Mouse (Mus musculus): ENCODE results near the gene Maz. TPM values are rescaled to one million over a fixed set of nuclear protein-coding genes. Genes with fewer than 3 reads are reported as not detected.

Maz gene
- polyA plus RNA-seq, 1 experiment from 2014 or later, result 79.8 TPM

DNA sequence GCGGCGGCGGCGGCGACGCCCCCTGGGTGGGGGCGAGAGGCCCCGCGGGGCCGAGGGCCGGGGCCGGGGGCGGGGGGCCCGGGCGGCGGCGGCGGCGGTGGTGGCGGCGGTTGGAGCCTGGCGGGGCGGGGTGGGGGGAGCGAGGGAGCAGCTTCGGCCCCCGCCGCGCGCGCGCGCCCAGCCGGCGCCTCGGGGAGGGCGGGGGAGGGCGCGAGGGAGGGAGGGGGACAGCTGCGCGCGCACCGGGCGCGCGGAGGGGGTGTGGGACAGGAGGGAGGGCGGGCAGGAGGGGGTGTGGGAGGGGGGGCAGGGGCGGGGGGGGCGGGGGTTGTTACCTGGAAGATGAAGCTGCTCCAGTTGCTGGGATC lies 237 bp downstream of the Maz start:
- H3K4me1 ChIP-seq, result peaks cover 44% of the 10 kb centered on the region
- H3K9ac ChIP-seq, result peak overlapping the region; percentile 96
- peak; percentile 22 for ATAC-seq (ENCODE audit: insufficient number of reproducible peaks, low FRiP score, low TSS enrichment, low read depth)
- peaks cover 49% of the 10 kb centered on the region for H3K36me3 ChIP-seq
- peak overlapping the region; percentile 70 for H3K4me2 ChIP-seq (replicated peaks)
- peak overlapping the region; percentile 98 for H3K27ac ChIP-seq (replicated peaks)
- WGBS, result no CpG with 5 or more reads among the region's 48 CpGs
- H3K27me3 ChIP-seq, result no peaks in the 10 kb centered on the region
- peak overlapping the region; percentile 85 for H3K4me3 ChIP-seq (replicated peaks)
- no peaks in the 10 kb centered on the region for H3K9me3 ChIP-seq (replicated peaks)

DNA sequence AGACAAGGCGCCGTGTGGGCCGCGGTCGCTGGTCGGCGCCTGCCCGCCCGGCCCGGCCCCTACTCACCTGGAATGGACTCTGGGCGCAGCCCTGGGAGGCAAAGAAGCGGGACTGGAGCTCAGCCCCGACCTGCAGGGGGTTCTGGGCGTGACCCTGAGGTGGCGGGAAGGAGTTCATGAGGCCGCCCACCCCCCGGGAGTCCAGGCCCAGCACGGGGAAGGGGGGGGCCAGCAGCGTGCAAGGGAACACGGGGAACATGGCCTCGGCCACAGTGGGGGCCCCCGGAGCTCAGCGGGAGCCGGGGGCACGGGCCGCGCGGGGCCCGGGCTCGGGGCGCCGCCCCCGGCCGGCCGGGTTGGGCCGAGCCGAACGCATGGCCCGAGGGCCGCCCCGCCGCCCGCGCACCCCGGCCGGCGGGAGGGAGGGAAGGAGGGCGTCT lies 656 bp downstream of the Maz start:
- Histone ChIP-seq H3K4me3 (replicated peaks) (peak overlapping the region; percentile 85), H3K9ac (peak overlapping the region; percentile 96), H3K4me1 (peaks cover 48% of the 10 kb centered on the region), H3K27me3 (no peaks in the 10 kb centered on the region), H3K4me2 (replicated peaks) (peak overlapping the region; percentile 70), H3K27ac (replicated peaks) (peak overlapping the region; percentile 98), H3K9me3 (replicated peaks) (no peaks in the 10 kb centered on the region), H3K36me3 (peaks cover 45% of the 10 kb centered on the region)
- WGBS, result 0% methylated on average over 28 of the region's 48 CpGs
- ATAC-seq (ENCODE audit: insufficient number of reproducible peaks, low FRiP score, low TSS enrichment, low read depth), result peak; percentile 16

DNA sequence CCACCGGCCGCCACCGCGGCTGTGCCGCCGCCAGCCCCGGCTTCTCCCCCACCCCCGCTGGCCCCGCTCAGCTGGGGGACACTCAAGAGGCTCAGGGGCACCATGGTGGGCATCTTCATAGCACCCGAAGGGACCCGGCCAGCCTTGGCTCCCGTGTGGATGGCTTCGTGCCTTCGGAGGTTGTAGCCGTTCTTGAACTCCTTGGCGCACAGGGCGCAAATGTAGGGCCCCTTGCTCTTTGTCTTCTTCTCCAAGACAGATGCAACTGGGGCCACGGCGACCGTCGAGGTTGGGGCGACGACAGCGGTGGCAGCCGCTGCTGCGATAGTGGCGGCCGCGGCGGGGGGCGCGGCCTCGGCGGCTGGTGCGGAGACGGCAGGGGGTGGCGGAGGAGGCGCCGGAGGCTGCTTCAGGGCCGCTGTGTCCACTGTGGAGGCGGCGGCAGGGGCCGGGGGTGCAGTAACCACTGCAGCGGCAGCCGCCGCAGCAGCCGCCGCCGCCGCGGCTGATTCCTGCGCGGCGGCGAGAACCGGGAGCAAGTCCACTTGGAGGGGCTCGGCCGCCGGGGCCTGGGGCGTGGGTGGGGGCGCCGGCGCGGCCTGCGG lies 1.2 kb downstream of the Maz start:
- Histone ChIP-seq H3K27ac (replicated peaks) (peak overlapping the region; percentile 98), H3K4me2 (replicated peaks) (peak overlapping the region; percentile 70), H3K9ac (peak overlapping the region; percentile 96), H3K36me3 (peaks cover 40% of the 10 kb centered on the region), H3K27me3 (no peaks in the 10 kb centered on the region), H3K9me3 (replicated peaks) (no peaks in the 10 kb centered on the region), H3K4me1 (peaks cover 52% of the 10 kb centered on the region), H3K4me3 (replicated peaks) (peak overlapping the region; percentile 85)
- no peak for ATAC-seq (ENCODE audit: insufficient number of reproducible peaks, low FRiP score, low TSS enrichment, low read depth)
- WGBS, result under 1% methylated on average over 60 of the region's 65 CpGs

DNA sequence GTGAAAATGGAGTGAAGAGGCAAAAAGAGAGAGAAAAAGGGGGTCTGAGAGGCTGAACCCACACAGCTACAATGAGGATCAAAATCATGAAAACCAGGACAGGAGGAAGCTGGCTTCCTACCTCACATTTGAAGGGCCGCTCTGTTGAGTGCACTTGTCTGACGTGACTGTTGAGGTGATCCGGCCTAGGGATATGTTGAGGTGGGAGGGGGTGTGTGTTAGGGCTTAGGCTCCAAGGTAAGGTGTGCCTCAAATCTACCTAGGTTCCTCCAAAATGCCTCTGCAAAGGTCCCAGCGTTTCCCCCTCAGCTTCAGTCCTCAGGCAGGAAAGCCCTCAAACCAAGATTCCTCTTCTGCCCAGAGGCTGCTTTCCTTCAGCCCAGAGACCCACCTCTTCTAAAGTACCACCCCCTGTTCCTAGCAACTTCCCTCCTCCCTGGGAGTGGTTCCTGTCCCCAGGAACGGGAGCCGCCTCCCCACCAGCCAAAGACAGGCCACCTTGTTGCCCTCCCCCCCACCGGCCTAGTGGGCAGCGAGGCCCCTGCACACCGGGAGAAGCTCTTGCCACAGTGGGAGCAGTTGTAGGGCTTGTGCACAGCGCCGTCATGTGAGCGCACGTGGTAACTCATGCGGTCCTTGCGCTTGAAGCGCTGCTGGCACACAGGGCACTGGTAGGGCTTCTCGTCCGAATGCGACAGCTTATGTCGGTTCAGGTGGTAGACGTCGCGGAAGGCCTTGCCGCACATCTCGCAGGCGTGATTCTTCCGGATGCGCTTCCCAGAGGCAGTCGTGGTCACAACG lies 1.9 kb downstream of the Maz start:
- H3K9ac ChIP-seq, result peak overlapping the region; percentile 96
- 1% methylated on average over 30 of the region's 30 CpGs for WGBS
- peaks cover 59% of the 10 kb centered on the region for H3K4me1 ChIP-seq
- peaks cover 34% of the 10 kb centered on the region for H3K36me3 ChIP-seq
- H3K9me3 ChIP-seq (replicated peaks), result no peaks in the 10 kb centered on the region
- H3K4me2 ChIP-seq (replicated peaks), result peak overlapping the region; percentile 70
- peak overlapping the region; percentile 85 for H3K4me3 ChIP-seq (replicated peaks)
- peak; percentile 12; the same call in 1 of the 2 replicates for ATAC-seq (ENCODE audit: insufficient number of reproducible peaks, low FRiP score, low TSS enrichment, low read depth)
- no peaks in the 10 kb centered on the region for H3K27me3 ChIP-seq
- H3K27ac ChIP-seq (replicated peaks), result peak overlapping the region; percentile 98

DNA sequence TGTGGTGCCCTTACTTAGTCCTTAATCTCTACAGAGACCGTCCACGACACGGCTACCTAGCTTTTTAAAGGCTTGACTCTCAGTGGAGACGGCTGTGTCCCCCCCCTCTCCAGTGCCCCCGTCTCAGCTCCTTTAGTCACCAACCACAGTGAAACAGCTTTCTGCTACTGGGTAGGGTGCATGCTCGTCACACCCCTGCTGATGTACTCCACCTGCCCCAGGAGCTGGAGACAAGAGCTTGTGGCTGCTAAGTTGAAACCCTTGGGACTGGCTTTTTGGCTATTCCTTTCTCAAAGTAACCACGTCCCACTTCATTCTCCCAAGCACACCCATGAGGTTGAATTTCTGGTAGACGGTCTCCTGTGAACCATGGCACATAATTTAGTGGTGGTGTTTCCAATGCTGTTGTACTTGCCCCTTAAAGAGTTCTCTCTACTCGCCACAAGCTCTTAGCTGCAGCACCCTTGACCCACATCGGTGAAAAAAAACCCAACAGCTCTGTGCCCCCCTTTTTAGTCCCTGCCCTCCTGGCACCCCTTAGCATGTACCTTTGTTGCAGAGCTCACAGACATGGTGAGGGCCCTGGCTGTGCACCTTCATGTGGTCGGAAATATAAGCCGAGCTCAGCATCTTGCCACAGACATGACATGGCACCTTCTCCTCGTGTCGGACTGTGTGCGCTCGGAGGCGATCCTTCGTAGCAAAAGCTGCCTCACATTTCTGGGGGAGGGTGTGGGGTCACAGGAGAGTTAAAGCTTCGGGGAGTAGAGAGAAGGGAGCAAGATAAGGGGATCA lies 2.7 kb downstream of the Maz start:
- peak overlapping the region; percentile 96 for H3K9ac ChIP-seq
- no peaks in the 10 kb centered on the region for H3K9me3 ChIP-seq (replicated peaks)
- H3K27me3 ChIP-seq, result no peaks in the 10 kb centered on the region
- H3K4me2 ChIP-seq (replicated peaks), result peak overlapping the region; percentile 70
- peaks cover 25% of the 10 kb centered on the region for H3K36me3 ChIP-seq
- no peak for ATAC-seq (ENCODE audit: insufficient number of reproducible peaks, low FRiP score, low TSS enrichment, low read depth)
- H3K4me3 ChIP-seq (replicated peaks), result peak overlapping the region; percentile 85
- peaks cover 67% of the 10 kb centered on the region for H3K4me1 ChIP-seq
- WGBS, result 19% methylated on average over 19 of the region's 19 CpGs
- H3K27ac ChIP-seq (replicated peaks), result peak overlapping the region; percentile 98; the same call in 1 of the 2 replicates

DNA sequence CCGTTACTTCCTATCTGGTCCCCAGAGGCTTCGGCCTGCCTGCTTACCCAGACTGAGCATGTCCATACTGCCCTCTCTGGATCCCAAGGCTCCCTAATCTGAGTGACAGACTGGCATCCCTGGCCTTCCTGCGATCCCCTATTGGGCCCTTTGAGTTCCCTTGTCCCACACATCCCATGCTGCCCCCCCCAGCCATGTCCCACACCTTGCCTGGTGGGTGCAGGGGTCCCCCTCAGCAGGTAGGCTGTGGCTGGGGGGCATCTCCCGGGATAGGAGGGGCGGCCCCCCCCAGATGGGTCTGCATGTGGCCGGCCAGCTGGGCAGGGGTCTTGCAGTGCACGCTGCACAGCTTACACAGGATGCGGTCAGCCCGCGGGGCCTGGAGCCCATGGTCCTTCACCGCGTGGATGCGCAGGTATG lies 3.6 kb downstream of the Maz start:
- peak overlapping the region; percentile 85 for H3K4me3 ChIP-seq (replicated peaks)
- peaks cover 75% of the 10 kb centered on the region for H3K4me1 ChIP-seq
- no peak for ATAC-seq (ENCODE audit: insufficient number of reproducible peaks, low FRiP score, low TSS enrichment, low read depth)
- WGBS, result 70% methylated on average over 13 of the region's 13 CpGs
- H3K27me3 ChIP-seq, result no peaks in the 10 kb centered on the region
- no peaks in the 10 kb centered on the region for H3K9me3 ChIP-seq (replicated peaks)
- H3K4me2 ChIP-seq (replicated peaks), result peak overlapping the region; percentile 70
- peaks cover 23% of the 10 kb centered on the region for H3K36me3 ChIP-seq
- peak overlapping the region; percentile 55 for H3K27ac ChIP-seq (replicated peaks)
- 0 out of 2 replicates have a peak overlapping the region, but pooled peaks have one; percentile 23 for H3K9ac ChIP-seq

DNA sequence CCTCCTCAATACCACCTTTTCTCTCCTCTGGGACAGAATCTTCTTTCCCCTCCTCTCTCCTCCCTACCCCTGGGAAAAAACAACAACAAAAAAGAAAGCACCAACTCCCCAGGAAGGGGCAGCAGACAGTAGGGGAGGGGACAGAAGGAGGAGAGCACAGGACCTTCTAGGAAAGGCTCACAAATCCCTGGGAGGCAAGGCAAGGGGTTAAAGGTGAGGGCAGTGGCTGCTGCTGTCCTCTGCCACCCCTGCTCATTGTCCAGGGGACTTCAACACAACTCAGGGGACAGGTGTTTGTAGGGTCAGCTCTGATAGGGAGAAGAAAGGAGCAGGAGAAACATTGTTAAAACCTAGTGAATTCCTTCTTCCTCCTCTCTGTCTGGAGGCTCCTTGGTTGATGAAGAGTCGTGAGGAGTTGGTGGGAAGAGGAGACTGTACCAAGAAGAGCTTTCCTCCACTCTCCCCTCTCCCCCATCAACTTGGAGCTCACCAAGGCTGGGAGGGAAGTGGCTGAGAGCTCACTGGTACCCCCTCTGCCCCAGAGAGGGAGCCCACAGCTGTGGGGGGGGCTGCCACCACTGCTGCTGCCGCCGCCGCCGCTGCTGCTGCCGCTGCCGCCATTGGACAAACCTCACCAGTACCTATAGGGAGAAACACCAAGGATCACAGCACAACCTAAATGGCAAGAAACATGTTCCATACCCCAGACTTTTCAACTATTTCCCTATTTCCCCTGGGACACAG lies 4.1 kb downstream of the Maz start:
- WGBS, result 72% methylated on average over 7 of the region's 7 CpGs
- Histone ChIP-seq H3K27me3 (no peaks in the 10 kb centered on the region), H3K36me3 (peaks cover 23% of the 10 kb centered on the region), H3K4me3 (replicated peaks) (peak overlapping the region; percentile 85), H3K4me1 (peaks cover 75% of the 10 kb centered on the region), H3K9ac (0 out of 2 replicates have a peak overlapping the region, but pooled peaks have one; percentile 23), H3K9me3 (replicated peaks) (no peaks in the 10 kb centered on the region), H3K4me2 (replicated peaks) (peak overlapping the region; percentile 70), H3K27ac (replicated peaks) (peak overlapping the region; percentile 95)
- no peak for ATAC-seq (ENCODE audit: insufficient number of reproducible peaks, low FRiP score, low TSS enrichment, low read depth)

DNA sequence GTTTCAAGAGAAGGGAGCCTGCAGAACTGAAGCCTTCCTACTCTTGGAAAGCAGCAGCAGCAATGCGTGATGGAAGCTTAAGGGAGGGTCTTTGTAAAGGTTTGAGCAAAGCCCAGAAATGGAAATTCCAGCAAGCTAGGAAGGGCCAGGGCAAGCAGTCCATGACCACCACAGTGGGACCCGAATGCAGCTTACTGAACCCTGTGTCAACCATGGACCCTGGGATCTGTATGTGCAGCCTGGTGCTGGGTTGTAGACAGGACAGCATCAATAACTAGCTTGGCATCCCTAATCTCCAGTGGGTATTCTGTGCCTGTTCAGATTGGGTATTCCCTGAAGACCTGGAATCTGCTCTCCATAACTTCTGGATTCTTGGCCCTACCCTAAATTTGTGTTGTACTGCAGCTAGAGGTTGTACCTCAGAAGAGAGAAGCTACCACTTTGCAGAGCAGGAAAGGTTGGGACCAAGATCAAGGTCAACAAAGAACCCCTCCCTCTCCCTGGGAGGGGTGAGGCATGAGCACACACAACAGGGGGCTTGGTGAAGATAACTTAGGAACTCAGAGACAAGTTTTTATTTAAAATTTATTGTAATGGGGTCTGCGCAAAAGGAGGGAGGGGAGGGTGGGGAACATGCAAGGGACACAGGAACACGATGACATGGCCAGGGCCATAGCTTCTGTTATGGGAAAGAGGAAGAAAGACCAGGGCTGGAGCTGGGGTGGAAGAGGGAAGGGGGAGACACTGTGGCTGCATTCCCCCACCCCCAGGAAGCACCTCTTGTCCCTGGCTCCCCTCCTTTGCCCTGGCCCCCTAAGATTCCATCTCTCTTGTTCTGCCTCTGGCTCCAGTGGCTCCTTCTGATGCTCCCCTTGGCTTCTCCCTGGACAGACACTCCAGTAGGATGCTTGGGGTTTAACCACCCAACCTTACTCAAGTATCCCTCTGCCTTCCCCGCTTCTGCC lies 5.0 kb downstream of the Maz start:
- Histone ChIP-seq H3K9ac (peak overlapping the region; percentile 57), H3K4me2 (replicated peaks) (peak overlapping the region; percentile 89), H3K4me1 (peaks cover 77% of the 10 kb centered on the region), H3K9me3 (replicated peaks) (no peaks in the 10 kb centered on the region), H3K36me3 (peaks cover 23% of the 10 kb centered on the region), H3K27me3 (no peaks in the 10 kb centered on the region), H3K4me3 (replicated peaks) (peak overlapping the region; percentile 85), H3K27ac (replicated peaks) (peak overlapping the region; percentile 95)
- no peak for ATAC-seq (ENCODE audit: insufficient number of reproducible peaks, low FRiP score, low TSS enrichment, low read depth)
- 40% methylated on average over 5 of the region's 5 CpGs for WGBS

DNA sequence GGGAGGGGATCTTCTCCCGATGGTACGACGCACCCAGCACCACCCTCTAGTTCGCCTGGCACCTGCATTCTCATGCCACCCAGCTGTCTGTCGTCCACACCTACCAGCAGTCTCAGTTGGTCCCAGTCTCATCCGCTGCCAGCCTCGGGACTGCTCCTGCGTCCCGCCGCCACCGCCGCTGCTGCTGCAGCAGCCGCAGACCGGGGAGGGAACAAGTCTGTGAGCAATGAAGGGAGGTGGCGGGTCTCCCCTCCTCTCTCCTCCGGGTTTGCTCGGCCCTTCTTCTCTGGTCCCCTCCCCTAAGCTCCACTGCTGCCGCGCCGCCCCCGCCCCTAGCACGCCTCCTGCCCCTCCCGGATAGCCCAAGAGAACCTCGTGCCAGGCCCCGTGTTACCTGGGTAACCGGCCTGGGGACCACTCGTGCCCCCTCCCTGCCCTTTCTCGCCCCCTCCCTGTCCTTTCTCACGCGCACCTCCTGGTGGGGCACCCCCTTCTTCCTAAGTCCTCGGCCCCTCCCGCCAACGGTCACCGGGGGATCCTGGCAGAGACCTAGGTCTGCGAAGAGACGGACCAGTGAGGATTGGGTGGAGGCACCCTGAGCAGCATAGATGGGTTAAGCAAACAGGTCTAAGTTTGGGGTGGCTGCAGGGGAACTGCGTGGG lies 5.8 kb downstream of the Maz start, which contains the start of the genes Gm42742 and Prrt2:
Gm42742 (minus strand) TSS at position 197 of the 662 bp plus-strand sequence.
Prrt2 (minus strand) TSS at position 311 of the 662 bp plus-strand sequence.
- H3K4me2 ChIP-seq (replicated peaks), result peak within 1 kb of the TSS; percentile 89
- peak within 1 kb of the TSS; percentile 57 for H3K9ac ChIP-seq
- H3K9me3 ChIP-seq (replicated peaks), result no peaks in the 10 kb centered on the region
- peaks cover 81% of the 10 kb centered on the region for H3K4me1 ChIP-seq
- H3K4me3 ChIP-seq (replicated peaks), result peak within 1 kb of the TSS; percentile 66
- WGBS, result under 1% methylated on average over 37 of the region's 37 CpGs
- peak; percentile 59 for ATAC-seq (ENCODE audit: insufficient number of reproducible peaks, low FRiP score, low TSS enrichment, low read depth)
- H3K36me3 ChIP-seq, result peaks cover 23% of the 10 kb centered on the region
- H3K27ac ChIP-seq (replicated peaks), result peak within 1 kb of the TSS; percentile 95
- H3K27me3 ChIP-seq, result no peaks in the 10 kb centered on the region

Measured in embryonic facial prominence, embryonic 15.5 days (tissue).